Mouse (Mus musculus) MEL (cell line): Measurements from ENCODE around the gene Agbl5. TPM values are rescaled to one million over a fixed set of nuclear protein-coding genes. Genes with fewer than 3 reads are reported as not detected.
A peak's percentile ranks its signal among the peaks of the same experiment; 100 is the strongest.

Experiments used
- DNase-seq: peaks from one replicate; pipeline ENCODE4 v3.0.0; 2011; ENCODE audit warnings: low read depth, low spot score
- H3K27ac ChIP-seq: 2 replicates; pipeline ENCODE4 v1.5.1; 2012; ENCODE audit warnings: low read depth, mild to moderate bottlenecking, control low read depth, low read length, moderate library complexity; ENCODE audit not compliant: control insufficient read depth
- H3K27me3 ChIP-seq, 2 experiments: fragments of 150-350 bp in 1 of 2; sonication (generic) in 1 of 2; 2 replicates each; pipeline ENCODE4 v1.6.1; 2012; ENCODE audit warnings: low read length in 2 of 2, mild to moderate bottlenecking in 2 of 2, improper control_type of control experiment in 1 of 2, moderate library complexity in 1 of 2; ENCODE audit not compliant: insufficient read depth in 2 of 2, control insufficient read depth in 1 of 2
- H3K36me3 ChIP-seq, 2 experiments: 2 replicates each; pipeline ENCODE4 v1.6.1; 2012 to 2014; ENCODE audit warnings: low read length in 2 of 2, improper control_type of control experiment in 1 of 2, inconsistent platforms in 1 of 2, mild to moderate bottlenecking in 1 of 2; ENCODE audit not compliant: insufficient read depth in 2 of 2, control insufficient read depth in 1 of 2
- H3K4me1 ChIP-seq, 2 experiments: fragments of 150-350 bp in 1 of 2; sonication (generic) in 1 of 2; 2 replicates each; pipeline ENCODE4 v1.6.1; 2012; ENCODE audit warnings: low read length in 2 of 2, improper control_type of control experiment in 1 of 2, mild to moderate bottlenecking in 1 of 2; ENCODE audit not compliant: insufficient read depth in 2 of 2, control insufficient read depth in 1 of 2
- H3K4me3 ChIP-seq, 2 experiments: fragments of 150-350 bp in 1 of 2; sonication (generic) in 1 of 2; 2 replicates each; pipeline ENCODE4 v1.5.1; 2012; ENCODE audit warnings: low read depth in 2 of 2, low read length in 2 of 2, mild to moderate bottlenecking in 2 of 2, moderate library complexity in 2 of 2, control low read depth in 1 of 2, improper control_type of control experiment in 1 of 2; ENCODE audit not compliant: control insufficient read depth in 1 of 2, insufficient read depth in 1 of 2
- H3K79me2 ChIP-seq: 2 replicates; pipeline ENCODE4 v1.6.1; 2012; ENCODE audit warnings: mild to moderate bottlenecking, low read length, moderate library complexity; ENCODE audit not compliant: control insufficient read depth, poor library complexity, insufficient read depth
- H3K9ac ChIP-seq: 2 replicates; pipeline ENCODE4 v1.6.1; 2012; ENCODE audit warnings: low read depth, mild to moderate bottlenecking, control low read depth, low read length, moderate library complexity; ENCODE audit not compliant: control insufficient read depth, poor library complexity, severe bottlenecking
- H3K9me3 ChIP-seq: fragments of 150-350 bp; sonication (generic); replicated peaks from 2 replicates; pipeline ENCODE4 v1.6.1; 2012; ENCODE audit warnings: mild to moderate bottlenecking, low read length, improper control_type of control experiment, moderate library complexity; ENCODE audit not compliant: insufficient read depth
- BHLHE40 ChIP-seq: IDR thresholded peaks from 2 replicates; pipeline ENCODE4 v1.6.1; 2012; ENCODE audit warnings: low read depth, mild to moderate bottlenecking, inconsistent platforms, low read length, improper control_type of control experiment, borderline replicate concordance
- CHD1 ChIP-seq: IDR thresholded peaks from 2 replicates; pipeline ENCODE4 v1.6.1; 2012; ENCODE audit warnings: low read depth, mild to moderate bottlenecking, inconsistent platforms, low read length, improper control_type of control experiment
- ETS1 ChIP-seq: IDR thresholded peaks from 2 replicates; pipeline ENCODE4 v1.6.1; 2012; ENCODE audit warnings: low read depth, mild to moderate bottlenecking, inconsistent platforms, low read length, improper control_type of control experiment, moderate library complexity
- GABPA ChIP-seq: IDR thresholded peaks from 2 replicates; pipeline ENCODE4 v1.6.1; 2012; ENCODE audit warnings: low read depth, mild to moderate bottlenecking, inconsistent platforms, low read length, improper control_type of control experiment, moderate library complexity
- MAFK ChIP-seq: IDR thresholded peaks from 2 replicates; pipeline ENCODE4 v1.6.1; 2011; ENCODE audit warnings: low read depth, mild to moderate bottlenecking, low read length, improper control_type of control experiment, borderline replicate concordance
- MXI1 ChIP-seq: IDR thresholded peaks from 2 replicates; pipeline ENCODE4 v1.6.1; 2011; ENCODE audit warnings: mild to moderate bottlenecking, low read depth, low read length, improper control_type of control experiment
- NRF1 ChIP-seq: IDR thresholded peaks from 2 replicates; pipeline ENCODE4 v1.6.1; 2014; ENCODE audit warnings: low read depth, mild to moderate bottlenecking, inconsistent platforms, low read length, improper control_type of control experiment, moderate library complexity; ENCODE audit not compliant: poor library complexity, insufficient read depth, severe bottlenecking
- POLR2A ChIP-seq, 2 experiments: IDR thresholded peaks; 2 replicates each; pipeline ENCODE4 v1.6.1; 2011 to 2012; ENCODE audit warnings: low read length in 2 of 2, mild to moderate bottlenecking in 2 of 2, control low read depth in 1 of 2, improper control_type of control experiment in 1 of 2, low read depth in 1 of 2, moderate library complexity in 1 of 2; ENCODE audit not compliant: control insufficient read depth in 1 of 2, insufficient read depth in 1 of 2, poor library complexity in 1 of 2
- RAD21 ChIP-seq: IDR thresholded peaks from 2 replicates; pipeline ENCODE4 v1.6.1; 2011; ENCODE audit warnings: mild to moderate bottlenecking, low read depth, low read length, improper control_type of control experiment
- SIN3A ChIP-seq: IDR thresholded peaks from 2 replicates; pipeline ENCODE4 v1.6.1; 2012; ENCODE audit warnings: low read length, improper control_type of control experiment, inconsistent platforms
- TAL1 ChIP-seq: IDR thresholded peaks from 2 replicates; pipeline ENCODE4 v1.6.1; 2012; ENCODE audit warnings: mild to moderate bottlenecking, inconsistent platforms, low read length, moderate library complexity, mixed read lengths
- TBP ChIP-seq: IDR thresholded peaks from 2 replicates; pipeline ENCODE4 v1.8.0; 2011; ENCODE audit warnings: low read depth, low read length, improper control_type of control experiment
- UBTF ChIP-seq: IDR thresholded peaks from 2 replicates; pipeline ENCODE4 v1.6.1; 2012; ENCODE audit warnings: low read depth, mild to moderate bottlenecking, inconsistent platforms, low read length, improper control_type of control experiment, moderate library complexity, borderline replicate concordance; ENCODE audit not compliant: insufficient read depth
- ZMIZ1 ChIP-seq: IDR thresholded peaks from 2 replicates; pipeline ENCODE4 v1.6.1; 2012; ENCODE audit warnings: low read depth, mild to moderate bottlenecking, inconsistent platforms, low read length, improper control_type of control experiment, moderate library complexity
- polyA plus RNA-seq, 2 experiments: library from polyadenylated mRNA; stranded (reverse) in 1 of 2; unstranded in 1 of 2; fragments of >175 nt in 1 of 2; fragments of >200 nt in 1 of 2; gene quantifications; 2 replicates each; pipeline versions ENCODE4 v1.2.1 to v1.2.4; 2012; ENCODE audit warnings: low replicate concordance in 2 of 2, low read depth in 1 of 2; ENCODE audit not compliant: insufficient read length in 2 of 2, insufficient read depth in 1 of 2, missing spikeins in 1 of 2
- total RNA-seq: library from RNA; depleted of rRNA; stranded (reverse); fragments of 300-350 nt; gene quantifications from 2 replicates; pipeline ENCODE4 v1.2.3, GENCODE M21; 2012

Agbl5 gene
- total and polyA plus RNA-seq, 3 experiments: 10.6 to 45.0 TPM; not detected in 1

GRCm38 (mm10) chr5:30913060-30913841 is 24.8 kb downstream of the Agbl5 start, which contains the start of gene Emilin1:
Gene Emilin1, plus strand, starts transcription at chr5:30913402.
- H3K27me3 ChIP-seq: no peaks in the 10 kb centered on the region
- no peak within 1 kb of the TSS for H3K9ac ChIP-seq
- H3K4me1 ChIP-seq: peaks cover 18 to 41% of the 10 kb centered on the region in 2 experiments
- no peaks in the 10 kb centered on the region for H3K9me3 ChIP-seq
- H3K27ac ChIP-seq: peak within 1 kb of the TSS; percentile 15; the same call in 1 of the 2 replicates
- no peak within 1 kb of the TSS for H3K4me3 ChIP-seq
- no peak for DNase-seq
- no peak for TF ChIP-seq POLR2A (IDR thresholded peaks at IDR 0.05; ENCODE audit: control insufficient read depth in 1 of 2, insufficient read depth in 1 of 2, low read depth in 1 of 2, low read length in 2 of 2, poor library complexity in 1 of 2)
- TF ChIP-seq UBTF: no peak
- TF ChIP-seq CHD1: no peak
- TF ChIP-seq BHLHE40: no peak
- H3K79me2 ChIP-seq: no peaks in the 10 kb centered on the region
- H3K36me3 ChIP-seq: peaks cover 0 to 22% of the 10 kb centered on the region in 2 experiments; a peak in 2 of 4 replicates

- no peak overlapping the region for H3K4me3 ChIP-seq
- peaks cover 16 to 36% of the 10 kb centered on the region in 2 experiments for H3K4me1 ChIP-seq
- H3K9ac ChIP-seq: no peak overlapping the region
- TF ChIP-seq TAL1: no peak
- TF ChIP-seq NRF1: no peak
- TF ChIP-seq CHD1: no peak
- TF ChIP-seq RAD21: no peak
- TF ChIP-seq TBP: no peak
- TF ChIP-seq ZMIZ1: no peak
- TF ChIP-seq MXI1: no peak
- no peak for TF ChIP-seq MAFK
- no peak for TF ChIP-seq ETS1
- TF ChIP-seq GABPA: no peak
- no peak for TF ChIP-seq SIN3A
- TF ChIP-seq, all 39 proteins: peak for 0
- Histone ChIP-seq H3K36me3 (peaks cover 0 to 22% of the 10 kb centered on the region in 2 experiments; a peak in 2 of 4 replicates), H3K27me3 (no peaks in the 10 kb centered on the region), H3K9me3 (no peaks in the 10 kb centered on the region), H3K79me2 (no peaks in the 10 kb centered on the region), H3K27ac (peak overlapping the region; percentile 15; the same call in 1 of the 2 replicates)
- DNase-seq: no peak
Observed at GRCm38 (mm10) chr5:30914101-30914635, 25.7 kb downstream of the Agbl5 start.
